Mouse (Mus musculus) R1 (cell line): ENCODE data around the gene Btbd35f27.
"Not testable (repeated sequence)": the region's sequence is repeated elsewhere in the genome, so short reads cannot be mapped to it uniquely, and the experiment has no call there.

Source experiments
- DNase-seq: peaks from one replicate; pipeline ENCODE4 v3.0.0-alpha.2; 2018; ENCODE audit warnings: low read depth, low spot score

Gene Btbd35f27

DNA sequence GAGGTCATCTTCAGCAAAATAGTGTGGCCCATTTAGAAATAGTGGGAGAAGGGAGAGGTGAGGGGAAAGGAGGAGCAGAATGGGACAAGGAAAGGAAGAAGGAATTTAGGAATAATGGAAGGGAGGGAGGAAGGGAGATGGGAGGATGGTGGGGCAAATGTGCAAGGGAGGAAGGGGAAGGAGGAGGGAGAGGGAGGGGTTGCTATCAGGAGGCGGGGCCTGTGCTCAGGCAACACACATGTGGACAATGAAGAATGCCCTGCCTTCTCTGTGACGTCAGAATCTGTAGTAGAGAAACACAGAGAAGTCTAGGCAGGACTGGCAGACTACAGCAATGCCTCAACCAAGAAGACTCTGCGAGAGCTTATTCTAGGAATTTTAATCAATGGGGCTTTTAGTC lies at the start of gene Btbd35f27:
Gene Btbd35f27 (plus strand): TSS at position 301 of the 400 bp plus-strand sequence.
- not testable (repeated sequence) for DNase-seq
